Mouse (Mus musculus): ENCODE data around the gene Tmem231. TPM values are rescaled to one million over a fixed set of nuclear protein-coding genes. Genes with fewer than 3 reads are reported as not detected.

Gene Tmem231
- polyA plus RNA-seq, 1 experiment from 2014 or later, result 22.4 TPM

DNA sequence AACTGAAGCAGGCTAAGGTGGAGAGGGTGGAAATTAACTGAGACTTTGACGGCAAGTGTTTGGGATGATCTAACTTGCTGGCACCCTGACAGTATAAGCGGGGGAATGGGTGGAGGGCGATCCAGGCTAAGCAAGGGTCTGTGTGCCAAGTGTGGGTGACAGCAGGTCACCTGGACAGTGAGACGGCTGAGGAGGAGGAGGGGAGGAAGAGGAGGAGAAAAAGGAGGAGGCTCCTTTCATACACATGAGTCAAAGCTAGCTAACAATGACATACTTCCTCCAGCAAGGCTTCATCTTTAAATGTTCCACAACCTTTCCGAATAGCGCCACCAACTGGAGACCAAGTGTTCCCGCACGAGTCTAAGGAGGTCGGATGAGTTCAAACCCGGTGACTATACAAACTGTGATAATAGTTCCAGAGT lies 10.3 kb downstream of the Tmem231 start:
- ATAC-seq, result no peak
- no peak overlapping the region for H3K4me3 ChIP-seq (ENCODE audit: low read depth, low read length)
- H3K27ac ChIP-seq (ENCODE audit: low read length), result no peak overlapping the region
- no peak overlapping the region for H3K9ac ChIP-seq (ENCODE audit: low read depth, low read length)
- WGBS, result 34% methylated on average over 10 of the region's 10 CpGs
- no peaks in the 10 kb centered on the region for H3K9me3 ChIP-seq (replicated peaks; ENCODE audit: control insufficient read depth, low read length, poor library complexity, severe bottlenecking)
- peaks cover 4% of the 10 kb centered on the region; the same call in 1 of the 2 replicates for H3K36me3 ChIP-seq (ENCODE audit: control insufficient read depth, insufficient read depth, low read length)
- no peaks in the 10 kb centered on the region for H3K27me3 ChIP-seq (ENCODE audit: control insufficient read depth, insufficient read depth, low read depth, low read length)
- no peak overlapping the region for H3K4me2 ChIP-seq (ENCODE audit: low read length)
- no peaks in the 10 kb centered on the region for H3K4me1 ChIP-seq (ENCODE audit: control insufficient read depth, insufficient read depth, low read length)

DNA sequence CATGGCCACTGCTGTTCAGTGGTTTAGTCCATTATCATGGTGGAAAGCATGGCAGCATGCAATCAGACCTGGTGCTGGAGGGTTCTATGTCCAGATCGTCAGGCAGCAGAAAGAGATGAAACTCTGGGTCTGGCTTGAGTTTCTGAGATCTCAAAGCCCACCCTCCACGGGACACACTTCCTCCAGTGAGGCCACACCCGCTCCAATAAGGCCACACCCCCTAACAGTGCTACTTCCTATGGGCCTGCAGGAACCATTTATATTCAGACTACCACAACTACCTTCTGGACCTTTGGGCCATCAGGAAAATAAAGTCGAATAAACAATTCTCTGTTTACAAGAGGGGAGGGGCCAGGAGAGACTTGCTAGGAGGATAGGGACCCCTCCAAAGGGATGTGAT lies 12.7 kb downstream of the Tmem231 start:
- Histone ChIP-seq H3K27me3 (ENCODE audit: control insufficient read depth, insufficient read depth, low read depth, low read length) (no peaks in the 10 kb centered on the region), H3K4me3 (ENCODE audit: low read depth, low read length) (no peak overlapping the region), H3K36me3 (ENCODE audit: control insufficient read depth, insufficient read depth, low read length) (peaks cover 7% of the 10 kb centered on the region), H3K9me3 (replicated peaks; ENCODE audit: control insufficient read depth, low read length, poor library complexity, severe bottlenecking) (no peaks in the 10 kb centered on the region), H3K4me2 (ENCODE audit: low read length) (no peak overlapping the region), H3K4me1 (ENCODE audit: control insufficient read depth, insufficient read depth, low read length) (no peaks in the 10 kb centered on the region), H3K27ac (ENCODE audit: low read length) (no peak overlapping the region), H3K9ac (ENCODE audit: low read depth, low read length) (no peak overlapping the region)
- ATAC-seq, result no peak
- 93% methylated on average over 4 of the region's 4 CpGs for WGBS

DNA sequence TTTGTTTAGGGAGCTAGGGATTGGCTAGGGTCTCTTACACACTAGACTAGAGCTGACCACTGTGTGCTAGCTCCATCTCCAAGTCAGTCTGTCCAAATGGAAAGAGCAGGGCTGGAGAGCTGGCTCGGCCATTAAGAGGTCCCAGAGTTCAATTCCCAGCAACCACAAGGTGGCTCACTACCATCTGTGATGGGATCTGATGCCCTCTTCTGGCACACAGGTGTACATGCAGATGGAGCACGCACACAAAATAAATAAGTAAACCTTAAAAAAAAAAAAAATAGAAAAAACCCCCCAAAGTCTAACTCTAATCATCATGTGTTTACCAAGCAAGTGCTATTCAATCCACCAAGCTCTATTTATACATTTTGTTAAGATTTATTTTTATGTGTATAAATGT lies 14.0 kb downstream of the Tmem231 start:
- peaks cover 7% of the 10 kb centered on the region for H3K36me3 ChIP-seq (ENCODE audit: control insufficient read depth, insufficient read depth, low read length)
- H3K27ac ChIP-seq (ENCODE audit: low read length), result no peak overlapping the region
- H3K27me3 ChIP-seq (ENCODE audit: control insufficient read depth, insufficient read depth, low read depth, low read length), result no peaks in the 10 kb centered on the region
- no peaks in the 10 kb centered on the region for H3K9me3 ChIP-seq (replicated peaks; ENCODE audit: control insufficient read depth, low read length, poor library complexity, severe bottlenecking)
- WGBS, result 90% methylated on average over 2 of the region's 2 CpGs
- no peak overlapping the region for H3K4me3 ChIP-seq (ENCODE audit: low read depth, low read length)
- ATAC-seq, result no peak
- H3K4me2 ChIP-seq (ENCODE audit: low read length), result no peak overlapping the region
- no peak overlapping the region for H3K9ac ChIP-seq (ENCODE audit: low read depth, low read length)
- no peaks in the 10 kb centered on the region for H3K4me1 ChIP-seq (ENCODE audit: control insufficient read depth, insufficient read depth, low read length)

DNA sequence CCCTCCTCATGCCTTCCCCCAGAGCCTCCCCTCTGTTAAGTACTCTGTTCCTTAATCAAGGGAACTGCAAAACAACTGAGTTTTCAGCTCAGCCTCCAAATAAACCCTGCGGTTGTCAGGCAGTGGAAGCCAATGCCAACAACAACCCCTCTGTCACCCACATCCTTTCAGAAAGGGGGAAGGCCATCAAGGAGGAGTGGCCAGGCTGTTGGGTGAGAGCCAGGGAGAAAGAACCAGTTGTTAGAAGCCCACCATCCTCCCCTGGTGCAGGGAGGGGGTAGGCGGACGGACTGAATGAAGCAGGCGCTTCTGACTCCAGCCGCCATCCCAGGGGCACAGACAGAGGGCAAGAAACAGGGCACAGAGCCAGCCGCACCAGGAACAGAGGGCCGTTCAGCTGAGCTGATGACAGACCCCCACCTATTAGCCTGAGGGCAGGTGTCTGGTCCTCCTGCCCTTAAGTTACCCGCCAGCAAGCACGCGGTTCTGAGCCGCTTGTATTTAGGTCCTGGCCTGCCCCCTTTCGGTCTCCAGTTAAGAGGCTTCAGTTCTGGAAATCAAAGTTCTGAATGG lies 20.7 kb downstream of the Tmem231 start:
- Histone ChIP-seq H3K4me1 (ENCODE audit: control insufficient read depth, insufficient read depth, low read length) (peaks cover 17% of the 10 kb centered on the region), H3K36me3 (ENCODE audit: control insufficient read depth, insufficient read depth, low read length) (peaks cover 3% of the 10 kb centered on the region; the same call in 1 of the 2 replicates), H3K27ac (ENCODE audit: low read length) (peak overlapping the region; percentile 34; the same call in 1 of the 2 replicates), H3K9ac (ENCODE audit: low read depth, low read length) (no peak overlapping the region), H3K4me2 (ENCODE audit: low read length) (no peak overlapping the region; the same call in 1 of the 2 replicates), H3K4me3 (ENCODE audit: low read depth, low read length) (no peak overlapping the region), H3K27me3 (ENCODE audit: control insufficient read depth, insufficient read depth, low read depth, low read length) (no peaks in the 10 kb centered on the region), H3K9me3 (replicated peaks; ENCODE audit: control insufficient read depth, low read length, poor library complexity, severe bottlenecking) (no peaks in the 10 kb centered on the region)
- WGBS, result 30% methylated on average over 12 of the region's 12 CpGs
- peak; percentile 82 for ATAC-seq

DNA sequence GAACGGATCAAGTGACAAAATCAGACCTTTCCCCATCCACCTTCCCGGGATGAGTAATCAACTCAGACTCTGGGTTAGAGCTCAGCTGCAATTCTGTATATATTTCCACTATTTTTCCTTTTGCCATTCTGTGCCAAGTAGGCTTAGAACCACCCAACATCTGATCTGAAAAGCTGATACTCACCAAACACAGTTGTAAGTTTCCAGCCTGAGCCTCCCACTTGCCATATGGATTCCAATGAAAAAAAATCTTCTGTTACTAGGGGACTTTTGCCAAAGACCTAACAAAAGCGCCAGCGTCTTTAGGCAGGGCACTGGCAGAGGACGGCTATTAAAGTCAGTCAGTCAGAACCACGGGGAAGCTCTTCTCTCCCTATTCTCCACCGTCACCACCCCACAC lies 22.1 kb downstream of the Tmem231 start:
- no peak overlapping the region for H3K4me2 ChIP-seq (ENCODE audit: low read length)
- no peaks in the 10 kb centered on the region for H3K36me3 ChIP-seq (ENCODE audit: control insufficient read depth, insufficient read depth, low read length)
- no peak for ATAC-seq
- no peak overlapping the region for H3K4me3 ChIP-seq (ENCODE audit: low read depth, low read length)
- H3K4me1 ChIP-seq (ENCODE audit: control insufficient read depth, insufficient read depth, low read length), result peaks cover 17% of the 10 kb centered on the region
- H3K9me3 ChIP-seq (replicated peaks; ENCODE audit: control insufficient read depth, low read length, poor library complexity, severe bottlenecking), result no peaks in the 10 kb centered on the region
- H3K9ac ChIP-seq (ENCODE audit: low read depth, low read length), result no peak overlapping the region
- H3K27ac ChIP-seq (ENCODE audit: low read length), result no peak overlapping the region
- no peaks in the 10 kb centered on the region for H3K27me3 ChIP-seq (ENCODE audit: control insufficient read depth, insufficient read depth, low read depth, low read length)
- WGBS, result 24% methylated on average over 7 of the region's 7 CpGs

DNA sequence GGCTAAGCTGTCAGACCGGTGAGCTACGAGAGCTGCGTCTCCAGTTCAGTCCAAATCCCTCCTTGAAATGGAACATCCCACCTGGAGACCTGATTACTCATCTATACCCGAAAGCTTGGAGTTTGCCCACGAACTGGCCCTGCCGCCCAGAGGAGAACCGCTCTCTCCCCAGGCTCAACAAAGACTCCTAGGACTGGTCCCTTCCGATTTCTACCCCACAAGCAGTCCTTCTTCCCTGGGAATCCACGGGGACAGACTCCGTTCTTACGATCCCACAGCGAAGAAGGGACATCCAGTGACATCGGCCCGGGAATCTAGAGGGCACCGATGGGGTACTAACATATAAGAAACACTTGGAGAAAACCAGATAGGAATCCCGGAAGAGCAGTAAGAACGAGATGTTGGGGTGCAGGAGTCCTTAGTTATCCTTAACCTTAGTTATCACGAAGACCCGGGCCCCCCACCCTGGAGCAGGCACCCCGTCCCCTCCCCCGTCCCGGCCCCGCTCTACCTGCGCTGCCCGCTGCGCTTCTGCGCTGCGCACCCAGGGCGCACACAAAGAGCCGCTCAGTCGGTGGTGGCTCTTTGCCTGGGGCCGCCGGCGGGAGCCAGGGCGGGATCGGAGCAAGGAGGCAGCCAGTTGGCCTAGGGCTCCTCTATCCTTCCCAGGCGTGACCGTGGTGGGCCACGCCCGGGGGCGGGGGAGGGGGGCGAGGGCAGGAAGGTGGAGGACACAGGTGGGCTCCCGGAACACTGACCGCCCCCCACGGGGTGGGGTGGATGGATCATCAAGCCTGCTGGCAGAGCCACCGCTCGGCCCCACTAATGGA lies 23.8 kb downstream of the Tmem231 start, which contains the start of gene Chst5:
Gene Chst5 (minus strand): TSS at position 827 of the 830 bp plus-strand sequence.
- Histone ChIP-seq H3K9me3 (replicated peaks; ENCODE audit: control insufficient read depth, low read length, poor library complexity, severe bottlenecking) (no peaks in the 10 kb centered on the region), H3K9ac (ENCODE audit: low read depth, low read length) (peak within 1 kb of the TSS; percentile 77), H3K36me3 (ENCODE audit: control insufficient read depth, insufficient read depth, low read length) (no peaks in the 10 kb centered on the region), H3K27ac (ENCODE audit: low read length) (peak within 1 kb of the TSS; percentile 17; the same call in 1 of the 2 replicates), H3K4me3 (ENCODE audit: low read depth, low read length) (peak within 1 kb of the TSS; percentile 51), H3K4me1 (ENCODE audit: control insufficient read depth, insufficient read depth, low read length) (peaks cover 17% of the 10 kb centered on the region), H3K27me3 (ENCODE audit: control insufficient read depth, insufficient read depth, low read depth, low read length) (no peaks in the 10 kb centered on the region), H3K4me2 (ENCODE audit: low read length) (peak within 1 kb of the TSS; percentile 95)
- WGBS, result 4% methylated on average over 47 of the region's 47 CpGs
- ATAC-seq, result peak; percentile 49

DNA sequence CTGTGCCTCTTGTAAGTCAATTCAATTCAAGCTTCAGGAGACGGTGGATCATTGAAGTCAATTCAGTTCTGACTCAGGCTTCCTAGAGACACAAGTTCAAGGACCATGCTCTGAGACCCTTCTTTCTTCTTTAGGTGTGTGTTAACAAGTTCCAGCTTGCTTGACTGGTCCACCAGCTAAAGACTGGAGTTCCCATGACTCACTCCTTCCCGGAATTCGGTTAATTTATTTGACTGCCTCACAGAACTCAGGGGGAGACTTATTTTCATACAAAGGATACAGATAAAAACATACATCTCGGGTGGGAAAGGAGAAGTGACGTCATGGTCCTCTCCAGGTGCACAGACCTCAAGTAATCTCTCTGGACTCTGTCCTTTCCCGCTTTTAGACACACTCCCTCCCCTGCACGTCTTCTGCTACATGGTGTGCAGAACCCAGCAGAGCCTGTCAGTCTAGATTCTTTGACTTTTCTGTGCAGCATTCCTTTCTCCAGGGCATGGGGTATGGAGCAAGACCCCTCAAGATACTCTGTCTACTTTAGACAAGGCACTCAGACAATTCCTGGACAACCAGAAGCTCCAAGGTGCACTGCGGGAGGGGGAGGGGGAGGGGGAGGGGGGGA lies 28.1 kb downstream of the Tmem231 start:
- Histone ChIP-seq H3K4me1 (ENCODE audit: control insufficient read depth, insufficient read depth, low read length) (peaks cover 15% of the 10 kb centered on the region), H3K9me3 (replicated peaks; ENCODE audit: control insufficient read depth, low read length, poor library complexity, severe bottlenecking) (no peaks in the 10 kb centered on the region), H3K27ac (ENCODE audit: low read length) (no peak overlapping the region), H3K4me3 (ENCODE audit: low read depth, low read length) (no peak overlapping the region), H3K36me3 (ENCODE audit: control insufficient read depth, insufficient read depth, low read length) (no peaks in the 10 kb centered on the region), H3K9ac (ENCODE audit: low read depth, low read length) (no peak overlapping the region), H3K27me3 (ENCODE audit: control insufficient read depth, insufficient read depth, low read depth, low read length) (no peaks in the 10 kb centered on the region), H3K4me2 (ENCODE audit: low read length) (no peak overlapping the region)
- no peak for ATAC-seq
- WGBS, result 75% methylated on average over 7 of the region's 8 CpGs

DNA sequence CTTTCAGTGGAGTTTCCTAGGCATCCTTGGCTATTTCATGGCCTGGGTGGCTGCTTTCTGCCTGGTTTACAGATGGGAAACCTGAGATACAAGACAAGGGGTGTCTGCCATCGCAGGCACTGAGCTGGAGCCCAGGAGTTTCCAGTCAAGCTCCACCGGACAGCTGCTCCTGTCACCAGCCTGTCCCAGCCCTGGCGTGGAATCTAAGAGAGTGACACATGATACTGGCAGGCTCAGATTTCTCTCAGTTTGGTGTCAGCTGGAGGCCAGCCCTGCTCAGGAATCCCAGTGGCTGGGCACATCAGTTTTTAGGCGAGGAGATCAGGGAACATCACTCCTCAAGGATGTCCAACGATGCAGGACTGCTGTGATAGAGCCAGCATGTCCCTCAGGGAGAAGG lies 31.6 kb downstream of the Tmem231 start:
- Histone ChIP-seq H3K27me3 (ENCODE audit: control insufficient read depth, insufficient read depth, low read depth, low read length) (no peaks in the 10 kb centered on the region), H3K4me2 (ENCODE audit: low read length) (no peak overlapping the region), H3K4me1 (ENCODE audit: control insufficient read depth, insufficient read depth, low read length) (no peaks in the 10 kb centered on the region), H3K4me3 (ENCODE audit: low read depth, low read length) (no peak overlapping the region), H3K9ac (ENCODE audit: low read depth, low read length) (no peak overlapping the region), H3K36me3 (ENCODE audit: control insufficient read depth, insufficient read depth, low read length) (no peaks in the 10 kb centered on the region), H3K9me3 (replicated peaks; ENCODE audit: control insufficient read depth, low read length, poor library complexity, severe bottlenecking) (no peaks in the 10 kb centered on the region), H3K27ac (ENCODE audit: low read length) (no peak overlapping the region)
- no peak for ATAC-seq
- WGBS, result 47% methylated on average over 5 of the region's 5 CpGs

DNA sequence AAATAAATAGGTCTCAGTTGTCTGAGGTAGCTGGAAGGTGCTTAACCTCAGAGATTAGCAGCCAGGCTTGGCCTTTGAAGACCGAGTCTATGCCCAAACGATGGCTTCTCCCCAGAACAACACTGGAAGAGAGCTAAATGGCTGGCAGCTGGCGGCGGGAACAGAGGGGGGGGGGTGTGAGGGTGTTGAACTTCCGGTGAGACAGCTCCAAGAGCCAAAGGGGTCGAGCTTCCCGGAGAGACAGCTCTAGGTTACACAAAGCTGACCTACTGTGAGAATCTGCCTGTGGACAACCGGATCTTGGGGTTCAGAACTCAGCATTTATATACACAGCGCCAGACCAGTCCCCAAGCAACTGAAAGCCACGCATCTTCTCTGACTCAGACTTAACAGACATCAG lies 35.1 kb downstream of the Tmem231 start:
- Histone ChIP-seq H3K27ac (ENCODE audit: low read length) (no peak overlapping the region), H3K4me3 (ENCODE audit: low read depth, low read length) (no peak overlapping the region), H3K9me3 (replicated peaks; ENCODE audit: control insufficient read depth, low read length, poor library complexity, severe bottlenecking) (no peaks in the 10 kb centered on the region; the same call in 1 of the 2 replicates), H3K27me3 (ENCODE audit: control insufficient read depth, insufficient read depth, low read depth, low read length) (no peaks in the 10 kb centered on the region), H3K4me1 (ENCODE audit: control insufficient read depth, insufficient read depth, low read length) (no peaks in the 10 kb centered on the region), H3K4me2 (ENCODE audit: low read length) (no peak overlapping the region), H3K9ac (ENCODE audit: low read depth, low read length) (no peak overlapping the region), H3K36me3 (ENCODE audit: control insufficient read depth, insufficient read depth, low read length) (no peaks in the 10 kb centered on the region)
- 37% methylated on average over 10 of the region's 10 CpGs for WGBS
- ATAC-seq, result no peak

All from midbrain, embryonic 16.5 days (tissue).